Mouse (Mus musculus): ENCODE data around the gene B4galnt3.

GRCm38 (mm10) chr6:120185012-120185730 lies 109.2 kb downstream of the B4galnt3 start:
- TF ChIP-seq POLR2A (IDR thresholded peaks at IDR 0.05; ENCODE audit: extremely low read depth, insufficient read depth, low read length) (no peak), CTCF (IDR thresholded peaks at IDR 0.05; ENCODE audit: low read depth, low read length) (no peak)

Data from liver, adult 2 months (tissue).